Mouse (Mus musculus): Measurements from ENCODE around the gene Pck2.

The Pck2 gene

GRCm38 (mm10) chr14:55598521-55599390 lies 58.7 kb downstream of the Pck2 start:
- DNase-seq (ENCODE audit: extremely low spot score, low spot score), result no peak
